Mouse (Mus musculus) cortical plate, adult 2 months (tissue): ENCODE measurements around the gene Rps7.

Source experiments
- CTCF ChIP-seq: fragments of 200-500 bp; IDR thresholded peaks from 2 replicates; pipeline ENCODE4 v1.5.1; 2011; ENCODE audit warnings: mild to moderate bottlenecking, control low read depth, low read length; ENCODE audit not compliant: insufficient read depth; ENCODE audit errors: extremely low read depth
- POLR2A ChIP-seq: fragments of 200-500 bp; IDR thresholded peaks from 2 replicates; pipeline ENCODE4 v1.6.1; 2011; ENCODE audit warnings: mild to moderate bottlenecking, low read length, control low read depth; ENCODE audit not compliant: insufficient read depth; ENCODE audit errors: extremely low read depth

- TF ChIP-seq CTCF (no peak), POLR2A (no peak)
Measured at GRCm38 (mm10) chr12:28623195-28623594, 12.6 kb downstream of the Rps7 start, which contains the start of gene Colec11.
